9 mouse cellular contexts compared by ENCODE assay signal in genomic region chr17:36896583-36896982, GRCm38 (mm10). TPM values are rescaled to one million over a fixed set of nuclear protein-coding genes. Genes with fewer than 3 reads are reported as not detected.
DNase-seq lines count a peak whose midpoint lies in the region; ATAC-seq and TF ChIP-seq lines count a peak whose summit lies in the region.
"Had no signal": no experiment of that assay in that cellular context is flagged by ENCODE, and none has a peak within 500 bp of the region (broad histone marks: within the 10 kb centered on the region; RNA-seq: fewer than 3 reads in every experiment).

No protein-coding gene starts in this region.

- in situ Hi-C loops in ES-E14 (cut with MboI; ENCODE audit: low sequenced_read_pairs in 2 of 2, unreplicated experiment in 2 of 2) = loop anchor here in 1 of 2 experiments (10.0 kb wide), 1 partner anchor 308 kb away; the partner anchor contains the start of gene Olfr94

- TF ChIP-seq CTCF in intestine, postnatal 0 days (IDR thresholded peaks at IDR 0.05; ENCODE audit: low read depth) = peak; percentile 73

- H3K4me1 ChIP-seq in intestine, postnatal 0 days (replicated peaks; ENCODE audit: control insufficient read depth, insufficient read depth, low read length) = no peaks in the 10 kb centered on the region
- H3K4me1 ChIP-seq in intestine, embryonic 15.5 days (replicated peaks) = no peaks in the 10 kb centered on the region
- H3K4me1 ChIP-seq in ES-E14 (ENCODE audit: control insufficient read depth in 2 of 2, insufficient read depth in 2 of 2, low read length in 2 of 2, poor library complexity in 1 of 2) = no peaks in the 10 kb centered on the region

- no peak overlapping the region; the same call in 1 of the 2 replicates for H3K4me2 ChIP-seq in intestine, postnatal 0 days (replicated peaks; ENCODE audit: low read depth)
- H3K4me2 ChIP-seq in intestine, embryonic 15.5 days (replicated peaks) = no peak overlapping the region

- H3K27me3 ChIP-seq in intestine, postnatal 0 days (replicated peaks; ENCODE audit: control insufficient read depth, insufficient read depth, low read length) = no peaks in the 10 kb centered on the region
- no peaks in the 10 kb centered on the region for H3K27me3 ChIP-seq in intestine, embryonic 15.5 days (replicated peaks)

- H3K36me3 ChIP-seq in intestine, postnatal 0 days (ENCODE audit: control insufficient read depth, insufficient read depth) = no peaks in the 10 kb centered on the region
- no peaks in the 10 kb centered on the region for H3K36me3 ChIP-seq in intestine, embryonic 15.5 days
- H3K36me3 ChIP-seq in ES-E14 (ENCODE audit: control insufficient read depth, insufficient read depth, low read length, poor library complexity, severe bottlenecking) = no peaks in the 10 kb centered on the region

- no peak overlapping the region for H3K4me3 ChIP-seq in intestine, postnatal 0 days (ENCODE audit: low read depth, low read length)
- H3K4me3 ChIP-seq in intestine, embryonic 15.5 days (replicated peaks) = no peak overlapping the region
- no peak overlapping the region for H3K4me3 ChIP-seq in ES-E14 (ENCODE audit: insufficient read depth in 1 of 2, low read depth in 1 of 2, low read length in 2 of 2, poor library complexity in 1 of 2, severe bottlenecking in 1 of 2)

- no peaks in the 10 kb centered on the region for H3K9me3 ChIP-seq in intestine, postnatal 0 days (ENCODE audit: control insufficient read depth)
- no peaks in the 10 kb centered on the region for H3K9me3 ChIP-seq in intestine, embryonic 15.5 days
- H3K9me3 ChIP-seq in ES-E14 (ENCODE audit: control insufficient read depth, insufficient read depth, low read depth, low read length) = no peaks in the 10 kb centered on the region

- WGBS in intestine, postnatal 0 days = 70% methylated on average over 1 of the region's 1 CpGs
- WGBS in intestine, embryonic 15.5 days = 84% methylated on average over 1 of the region's 1 CpGs

- 0 out of 2 replicates have a peak overlapping the region, but pooled peaks have one; percentile 36 for H3K27ac ChIP-seq in intestine, postnatal 0 days (ENCODE audit: low read depth, low read length)
- no peak overlapping the region for H3K27ac ChIP-seq in intestine, embryonic 15.5 days
- H3K27ac ChIP-seq in ES-E14 (ENCODE audit: insufficient read depth, low read depth, low read length, poor library complexity, severe bottlenecking) = no peak overlapping the region

- DNase-seq in 3T3-L1 (ENCODE audit: low read depth, low spot score) (peak; percentile 85), ES-E14 (ENCODE audit: low read depth, low spot score) (no peak)
- peak; percentile 58 to 72 for DNase-seq in cerebellum, postnatal 14 days
- peak; percentile 54 for DNase-seq in kidney, postnatal 14 days
- DNase-seq in retina, postnatal 1 day = peak; percentile 63

- no peak overlapping the region for H3K9ac ChIP-seq in intestine, postnatal 0 days (ENCODE audit: low read depth, low read length)
- no peak overlapping the region for H3K9ac ChIP-seq in intestine, embryonic 15.5 days
- H3K9ac ChIP-seq in ES-E14 (ENCODE audit: insufficient read depth, low read depth, low read length, poor library complexity, severe bottlenecking) = no peak overlapping the region

- ATAC-seq in intestine, postnatal 0 days = no peak
- no peak for ATAC-seq in intestine, embryonic 15.5 days

TF ChIP-seq in ES-E14, 5 proteins besides CTCF, POLR2A, EP300 and RAD21:
- TF ChIP-seq ZNF384 (IDR thresholded peaks at IDR 0.05; ENCODE audit: low read depth, low read length) (0 out of 2 replicates have a peak, but pooled peaks have one; percentile 7), ZC3H11A (IDR thresholded peaks at IDR 0.05; ENCODE audit: borderline replicate concordance, low read depth, low read length) (0 out of 2 replicates have a peak, but pooled peaks have one; percentile 7), MAFK (IDR thresholded peaks at IDR 0.05; ENCODE audit: insufficient read depth, low read depth, low read length) (no peak), CHD2 (IDR thresholded peaks at IDR 0.05; ENCODE audit: low read depth, low read length) (no peak), HCFC1 (IDR thresholded peaks at IDR 0.05; ENCODE audit: borderline replicate concordance, insufficient read depth, low read length) (no peak)

RNA-seq across cellular contexts. Expression of gene Trim31, which starts 1.3 kb away (rescaled TPM):
- polyA plus RNA-seq in intestine, postnatal 0 days (2015; fragmentation: Nextera tagmentation; extraction: Ambion mirVana) = 53.7 and 56.2 TPM in 2 replicates
- 43.1 and 47.6 TPM in 2 replicates for polyA plus RNA-seq in intestine, embryonic 15.5 days (2015; fragmentation: Nextera tagmentation; extraction: Ambion mirVana)
- total RNA-seq in ES-E14 (2012; rRNA removed) = not detected in 2 replicates
- polyA plus RNA-seq: lung, embryonic 16.5 days; testis, adult 2 months had no signal

RNA-seq across cellular contexts. Expression of gene Trim40, which starts 6.7 kb away (rescaled TPM):
- polyA plus RNA-seq in intestine, postnatal 0 days (2015; fragmentation: Nextera tagmentation; extraction: Ambion mirVana) = 6.8 TPM in 2 replicates
- 0.78 and 1.2 TPM in 2 replicates for polyA plus RNA-seq in intestine, embryonic 15.5 days (2015; fragmentation: Nextera tagmentation; extraction: Ambion mirVana)
- total RNA-seq in ES-E14 (2012; rRNA removed) = 0.18 and 0.26 TPM in 2 replicates
- polyA plus RNA-seq: lung, embryonic 16.5 days; testis, adult 2 months had no signal

RNA-seq across cellular contexts. Expression of gene Trim10, which starts 27.2 kb away (rescaled TPM):
- polyA plus RNA-seq in intestine, postnatal 0 days (2015; fragmentation: Nextera tagmentation; extraction: Ambion mirVana) = 0.07 and 0.21 TPM in 2 replicates
- polyA plus RNA-seq in intestine, embryonic 15.5 days (2015; fragmentation: Nextera tagmentation; extraction: Ambion mirVana) = 4.8 and 5.2 TPM in 2 replicates
- total RNA-seq in ES-E14 (2012; rRNA removed) = not detected in 2 replicates
- polyA plus RNA-seq: testis, adult 2 months had no signal

RNA-seq across cellular contexts. Expression of gene Trim15, which starts 29.6 kb away (rescaled TPM):
- 16.4 and 23.0 TPM in 2 replicates for polyA plus RNA-seq in intestine, postnatal 0 days (2015; fragmentation: Nextera tagmentation; extraction: Ambion mirVana)
- polyA plus RNA-seq in intestine, embryonic 15.5 days (2015; fragmentation: Nextera tagmentation; extraction: Ambion mirVana) = 4.6 and 6.1 TPM in 2 replicates
- 0.16 TPM in 1 of 2 replicates, not detected in the other for total RNA-seq in ES-E14 (2012; rRNA removed)
- polyA plus RNA-seq: testis, adult 2 months had no signal

RNA-seq across cellular contexts. Expression of gene Rnf39, which starts 46.1 kb away (rescaled TPM):
- polyA plus RNA-seq in intestine, postnatal 0 days (2015; fragmentation: Nextera tagmentation; extraction: Ambion mirVana) = 1.7 and 2.2 TPM in 2 replicates
- 1.7 and 1.8 TPM in 2 replicates for polyA plus RNA-seq in intestine, embryonic 15.5 days (2015; fragmentation: Nextera tagmentation; extraction: Ambion mirVana)
- 1.9 and 2.4 TPM in 2 replicates for total RNA-seq in ES-E14 (2012; rRNA removed)
